9 mouse cellular contexts compared by ENCODE assay signal in the genomic region with DNA sequence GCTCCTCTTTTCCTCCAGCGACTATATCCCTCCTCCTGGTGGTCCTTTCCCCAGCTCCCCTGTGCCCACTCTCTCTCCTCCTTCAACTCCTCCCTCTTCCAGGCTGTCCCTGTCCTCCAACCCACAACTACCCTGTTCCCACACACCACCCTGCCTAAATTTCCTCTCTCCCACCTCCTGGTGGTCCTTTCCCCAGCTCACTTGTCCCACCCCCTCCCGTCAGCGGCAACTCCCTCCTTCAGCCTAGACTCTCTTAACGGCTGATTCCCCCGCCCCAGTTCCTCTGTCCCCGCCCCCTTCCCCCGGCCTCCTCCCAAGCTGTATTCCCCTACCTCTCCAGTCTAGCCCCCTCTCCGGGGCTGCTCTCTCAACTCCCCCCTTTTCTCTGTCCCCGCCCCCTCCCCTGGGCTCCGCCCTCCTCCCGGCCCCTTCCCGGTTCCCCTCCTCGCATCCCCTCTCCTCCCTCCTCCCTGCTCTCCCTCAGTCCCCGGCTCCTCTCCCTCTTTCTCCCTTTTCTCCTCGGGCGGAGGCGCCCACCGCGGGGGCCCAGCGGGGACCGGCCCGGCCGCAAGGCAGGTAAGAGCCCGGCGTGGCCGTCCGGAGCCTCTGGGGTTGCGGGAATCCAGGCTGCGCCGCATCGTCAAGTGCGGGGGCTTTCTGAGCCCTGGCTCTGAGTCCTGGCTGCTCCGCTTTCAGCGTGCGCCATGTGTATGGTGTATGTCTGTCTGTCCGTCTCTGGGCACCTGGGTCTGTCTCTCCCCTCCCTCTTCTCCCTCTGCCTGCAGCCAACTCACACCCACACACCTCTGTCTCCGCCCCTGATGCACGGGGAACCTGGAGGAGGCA. TPM values are rescaled to one million over a fixed set of nuclear protein-coding genes. Genes with fewer than 3 reads are reported as not detected.
A peak's percentile ranks its signal among the peaks of the same experiment; 100 is the strongest.
DNase-seq lines count a peak whose midpoint lies in the region; ATAC-seq and TF ChIP-seq lines count a peak whose summit lies in the region.
"Had no signal": no experiment of that assay in that cellular context is flagged by ENCODE, and none has a peak within 500 bp of the region (broad histone marks: within the 10 kb centered on the region; RNA-seq: fewer than 3 reads in every experiment).

No protein-coding gene starts in this region.

- H3K27ac ChIP-seq in kidney, adult 2 months (ENCODE audit: insufficient read depth, low read depth, low read length), result no peak overlapping the region
- H3K27ac ChIP-seq in embryonic facial prominence, embryonic 15.5 days (replicated peaks), result peak overlapping the region; percentile 72; the same call in 1 of the 2 replicates
- no peak overlapping the region for H3K27ac ChIP-seq in lung, postnatal 0 days (ENCODE audit: low read length)
- H3K27ac ChIP-seq: macrophage had no signal

- peak overlapping the region; percentile 41 for H3K4me3 ChIP-seq in kidney, adult 2 months (ENCODE audit: insufficient read depth, low read depth, low read length)
- H3K4me3 ChIP-seq in embryonic facial prominence, embryonic 15.5 days (replicated peaks), result peak overlapping the region; percentile 58
- H3K4me3 ChIP-seq in lung, postnatal 0 days (ENCODE audit: low read depth, low read length), result peak overlapping the region; percentile 41

- peak overlapping the region; percentile 53 for H3K9ac ChIP-seq in embryonic facial prominence, embryonic 15.5 days
- no peak overlapping the region for H3K9ac ChIP-seq in lung, postnatal 0 days (replicated peaks; ENCODE audit: low read depth)

- no peaks in the 10 kb centered on the region for H3K27me3 ChIP-seq in kidney, adult 2 months (replicated peaks; ENCODE audit: control insufficient read depth, insufficient read depth, low read length)
- no peaks in the 10 kb centered on the region for H3K27me3 ChIP-seq in embryonic facial prominence, embryonic 15.5 days
- 0 out of 2 replicates have a peak, but pooled peaks cover 2% of the 10 kb centered on the region for H3K27me3 ChIP-seq in lung, postnatal 0 days (replicated peaks; ENCODE audit: insufficient read depth, low read length)

- no peak for TF ChIP-seq CTCF in kidney, adult 2 months (conservative IDR thresholded peaks at IDR 0.05; ENCODE audit: insufficient read depth, insufficient read length, low read depth, low read length)
- no peak for TF ChIP-seq CTCF in lung, postnatal 0 days (IDR thresholded peaks at IDR 0.05)

- peak; percentile 87 for ATAC-seq in embryonic facial prominence, embryonic 15.5 days (ENCODE audit: insufficient number of reproducible peaks, low FRiP score, low TSS enrichment, low read depth)
- peak; percentile 63 for ATAC-seq in lung, postnatal 0 days
- no peak for ATAC-seq in erythroblast, adult 5-6 weeks (replicated peaks; ENCODE audit: low FRiP score, poor library complexity, severe bottlenecking)

- H3K4me1 ChIP-seq in kidney, adult 2 months (ENCODE audit: control insufficient read depth, insufficient read depth, low read length), result no peaks in the 10 kb centered on the region
- H3K4me1 ChIP-seq in embryonic facial prominence, embryonic 15.5 days, result peaks cover 33% of the 10 kb centered on the region
- H3K4me1 ChIP-seq in lung, postnatal 0 days (ENCODE audit: insufficient read depth, low read depth, low read length), result no peaks in the 10 kb centered on the region

- 2% methylated on average over 35 of the region's 38 CpGs for WGBS in kidney, adult 2 months
- 2% methylated on average over 33 of the region's 38 CpGs for WGBS in embryonic facial prominence, embryonic 15.5 days
- WGBS in lung, postnatal 0 days, result 2% methylated on average over 33 of the region's 38 CpGs

- H3K4me2 ChIP-seq in embryonic facial prominence, embryonic 15.5 days (replicated peaks), result peak overlapping the region; percentile 83
- H3K4me2 ChIP-seq in lung, postnatal 0 days (replicated peaks; ENCODE audit: low read depth, low read length), result peak overlapping the region; percentile 68

- DNase-seq in kidney, adult 2 months, result no peak
- DNase-seq in kidney, adult 8-10 months, result no peak
- peak; percentile 90 for DNase-seq in ZHBTc4 (ENCODE audit: low read depth, low spot score)
- DNase-seq in kidney, postnatal 10 days, result peak; percentile 75
- peak; percentile 52 for DNase-seq in lung, postnatal 0 days (ENCODE audit: low spot score)
- peak; percentile 87 for DNase-seq in right cerebral cortex, postnatal 4 days

- TF ChIP-seq EP300 in lung, postnatal 0 days (IDR thresholded peaks at IDR 0.05), result no peak

- H3K9me3 ChIP-seq in embryonic facial prominence, embryonic 15.5 days (replicated peaks), result no peaks in the 10 kb centered on the region
- no peaks in the 10 kb centered on the region for H3K9me3 ChIP-seq in lung, postnatal 0 days (ENCODE audit: low read length)

- no peaks in the 10 kb centered on the region for H3K36me3 ChIP-seq in kidney, adult 2 months (ENCODE audit: control insufficient read depth, insufficient read depth, low read length)
- H3K36me3 ChIP-seq in embryonic facial prominence, embryonic 15.5 days, result peaks cover 15% of the 10 kb centered on the region
- 0 out of 2 replicates have a peak, but pooled peaks cover 5% of the 10 kb centered on the region for H3K36me3 ChIP-seq in lung, postnatal 0 days (ENCODE audit: insufficient read depth, low read length)

- no peak for TF ChIP-seq POLR2A in kidney, adult 2 months (IDR thresholded peaks at IDR 0.05; ENCODE audit: low read depth, low read length)

RNA-seq across cellular contexts. Expression of gene Slc8a2, which starts 0.4 kb away (rescaled TPM):
- polyA plus RNA-seq in kidney, adult 2 months (2012; rRNA removed), result 0.33 and 0.38 TPM in 2 replicates
- 0.25 and 0.35 TPM in 2 replicates for polyA plus RNA-seq in embryonic facial prominence, embryonic 15.5 days (2015; fragmentation: Nextera tagmentation; extraction: Ambion mirVana)
- 0.04 and 0.05 TPM in 2 replicates for polyA plus RNA-seq in lung, postnatal 0 days (2015; fragmentation: Nextera tagmentation; extraction: Ambion mirVana)
- not detected in 2 replicates for total RNA-seq in erythroblast, adult 5-6 weeks (2015; ENCODE audit: low replicate concordance)
- not detected in 2 replicates for total RNA-seq in erythroblast, adult 5-6 weeks (2017; ENCODE audit: low replicate concordance)
- polyA plus RNA-seq: macrophage had no signal

RNA-seq across cellular contexts. Expression of gene Kptn, which starts 10.4 kb away (rescaled TPM):
- 28.7 and 32.5 TPM in 2 replicates for polyA plus RNA-seq in kidney, adult 2 months (2012; rRNA removed)
- polyA plus RNA-seq in embryonic facial prominence, embryonic 15.5 days (2015; fragmentation: Nextera tagmentation; extraction: Ambion mirVana), result 31.1 and 33.9 TPM in 2 replicates
- 14.2 and 15.0 TPM in 2 replicates for polyA plus RNA-seq in lung, postnatal 0 days (2015; fragmentation: Nextera tagmentation; extraction: Ambion mirVana)
- 2.3 and 2.5 TPM in 2 replicates for total RNA-seq in erythroblast, adult 5-6 weeks (2015; ENCODE audit: low replicate concordance)
- total RNA-seq in erythroblast, adult 5-6 weeks (2017; ENCODE audit: low replicate concordance), result 3.3 and 12.5 TPM in 2 replicates

RNA-seq across cellular contexts. Expression of gene Napa, which starts 31.8 kb away (rescaled TPM):
- polyA plus RNA-seq in kidney, adult 2 months (2012; rRNA removed), result 177 and 207 TPM in 2 replicates
- polyA plus RNA-seq in embryonic facial prominence, embryonic 15.5 days (2015; fragmentation: Nextera tagmentation; extraction: Ambion mirVana), result 244 and 245 TPM in 2 replicates
- polyA plus RNA-seq in lung, postnatal 0 days (2015; fragmentation: Nextera tagmentation; extraction: Ambion mirVana), result 154 TPM in 2 replicates
- total RNA-seq in erythroblast, adult 5-6 weeks (2015; ENCODE audit: low replicate concordance), result 106 and 149 TPM in 2 replicates
- 82.2 and 96.3 TPM in 2 replicates for total RNA-seq in erythroblast, adult 5-6 weeks (2017; ENCODE audit: low replicate concordance)

RNA-seq across cellular contexts. Expression of gene Meis3, which starts 44.8 kb away (rescaled TPM):
- 3.8 and 6.6 TPM in 2 replicates for polyA plus RNA-seq in kidney, adult 2 months (2012; rRNA removed)
- polyA plus RNA-seq in embryonic facial prominence, embryonic 15.5 days (2015; fragmentation: Nextera tagmentation; extraction: Ambion mirVana), result 47.6 and 51.5 TPM in 2 replicates
- 12.3 and 12.7 TPM in 2 replicates for polyA plus RNA-seq in lung, postnatal 0 days (2015; fragmentation: Nextera tagmentation; extraction: Ambion mirVana)
- not detected in 2 replicates for total RNA-seq in erythroblast, adult 5-6 weeks (2015; ENCODE audit: low replicate concordance)
- total RNA-seq in erythroblast, adult 5-6 weeks (2017; ENCODE audit: low replicate concordance), result 0.28 and 1.7 TPM in 2 replicates

Comparison
In these comparisons a context has a peak if more than half of its experiments do, and no peak if none do; other contexts are left out.
1. DNase-seq: peak in ZHBTc4 (single experiment), kidney, postnatal 10 days (single experiment), lung, postnatal 0 days (single experiment) and right cerebral cortex, postnatal 4 days (single experiment); none in kidney, adult 2 months (single experiment) and kidney, adult 8-10 months (0 of 2).
2. Peak in every context shown above with its lines, with median percentiles within 50 percentile points of each other: H3K4me3 ChIP-seq.